Mouse (Mus musculus): Measurements from ENCODE around the gene Tesmin.

GRCm38 (mm10) chr19:3353415-3354111 lies 35.1 kb upstream of the Tesmin start:
- TF ChIP-seq POLR2A (IDR thresholded peaks at IDR 0.05; ENCODE audit: insufficient read depth, low read length) (no peak), EP300 (IDR thresholded peaks at IDR 0.05; ENCODE audit: insufficient read depth, low read depth, low read length) (no peak)
